Mouse (Mus musculus) liver, embryonic 16.5 days (tissue): ENCODE measurements around the gene Scn5a. TPM values are rescaled to one million over a fixed set of nuclear protein-coding genes. Genes with fewer than 3 reads are reported as not detected.

Experiments used
- ATAC-seq: fragments of 200-750 bp; cut with Nextera tagmentation; 2 replicates; pipeline ENCODE4 v1.8.0; 2017; ENCODE audit warnings: low read depth, mild to moderate bottlenecking, moderate number of reproducible peaks, moderate library complexity
- H3K27ac ChIP-seq: fragments of 300-500 bp; sonication (generic); 2 replicates; pipeline ENCODE4 v1.5.1; 2014; ENCODE audit warnings: mild to moderate bottlenecking, low read length
- H3K27me3 ChIP-seq: fragments of 300-500 bp; sonication (generic); 2 replicates; pipeline ENCODE4 v1.6.1; 2014; ENCODE audit warnings: low read depth, low read length, mixed read lengths; ENCODE audit not compliant: control insufficient read depth, insufficient read depth
- H3K36me3 ChIP-seq: fragments of 300-500 bp; sonication (generic); 2 replicates; pipeline ENCODE4 v1.6.1; 2014; ENCODE audit warnings: mild to moderate bottlenecking; ENCODE audit not compliant: control insufficient read depth, insufficient read depth
- H3K4me1 ChIP-seq: fragments of 300-500 bp; sonication (generic); 2 replicates; pipeline ENCODE4 v1.6.1; 2014; ENCODE audit warnings: low read depth, low read length, mixed read lengths; ENCODE audit not compliant: control insufficient read depth
- H3K4me2 ChIP-seq: fragments of 300-500 bp; sonication (generic); 2 replicates; pipeline ENCODE4 v1.6.1; 2014; ENCODE audit warnings: low read depth, low read length, mixed read lengths
- H3K4me3 ChIP-seq: fragments of 300-500 bp; sonication (generic); 2 replicates; pipeline ENCODE4 v1.5.1; 2014; ENCODE audit warnings: low read depth, mild to moderate bottlenecking, low read length
- H3K9ac ChIP-seq: fragments of 300-500 bp; sonication (generic); 2 replicates; pipeline ENCODE4 v1.6.1; 2014; ENCODE audit warnings: low read depth, low read length
- H3K9me3 ChIP-seq: fragments of 300-500 bp; sonication (generic); replicated peaks from 2 replicates; pipeline ENCODE4 v1.6.1; 2016; ENCODE audit warnings: low read length; ENCODE audit not compliant: control insufficient read depth
- WGBS: fragments of 180-500 bp; shearing (Covaris S2); extraction: QIAGEN DNeasy Blood & Tissue Kit; methylation state at CpG from one replicate; pipeline ENCODE4 v1.1.7; 2014; ENCODE audit not compliant: insufficient replicate concordance; 5-methylcytosine and 5-hydroxymethylcytosine counted together
- polyA plus RNA-seq: library from polyadenylated mRNA; unstranded; fragments of >200 nt; fragmentation: Nextera tagmentation; extraction: Ambion mirVana; gene quantifications from 2 replicates; pipeline ENCODE4 v1.2.1, GENCODE M21; 2015

Gene Scn5a
- 0.06 and 0.11 TPM in 2 replicates for polyA plus RNA-seq

DNA sequence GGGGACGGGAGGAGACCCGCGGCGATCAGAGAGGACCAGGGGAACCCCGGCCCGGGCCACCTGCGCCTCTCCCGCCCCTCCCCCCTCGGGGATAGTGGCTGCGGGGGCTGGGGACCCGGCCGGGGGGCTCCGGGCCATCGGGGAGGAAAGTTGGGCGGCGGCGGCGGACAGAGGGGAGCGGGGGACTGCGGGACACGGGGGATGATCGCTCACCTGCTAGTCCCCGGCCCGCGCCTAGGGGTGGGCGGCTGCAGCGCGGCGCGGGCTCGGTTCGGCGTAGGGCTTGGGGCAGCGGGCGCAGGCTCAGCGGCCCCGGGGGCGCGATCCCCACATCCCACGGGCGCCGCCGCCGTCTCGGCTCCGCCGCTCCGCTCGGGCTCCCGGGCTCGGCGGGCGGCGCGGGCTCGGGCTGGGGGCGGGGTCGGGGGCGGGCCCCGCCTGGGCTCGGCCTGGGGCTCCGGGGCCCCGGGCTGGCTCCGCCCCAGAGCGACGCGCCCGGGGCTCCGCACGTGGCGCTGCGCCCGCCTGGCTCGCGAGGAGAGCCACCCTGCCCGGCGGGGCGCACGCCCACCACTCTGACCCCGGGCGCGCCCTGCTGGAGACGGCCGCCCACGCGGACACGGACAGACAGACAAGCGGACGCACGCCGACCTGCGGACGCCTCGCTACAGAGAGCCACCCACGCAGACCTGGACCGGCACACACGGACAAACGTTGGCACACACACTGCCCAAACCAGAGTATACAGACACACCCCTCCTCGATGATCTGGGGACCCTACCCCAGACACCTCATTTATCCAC, at the start of gene Scn5a:
Scn5a (minus strand) TSS at position 381 of the 803 bp plus-strand sequence.
- peak; percentile 70 for ATAC-seq
- Histone ChIP-seq H3K9ac (no peak within 1 kb of the TSS), H3K36me3 (no peaks in the 10 kb centered on the region), H3K4me2 (peak within 1 kb of the TSS; percentile 69), H3K4me1 (no peaks in the 10 kb centered on the region; the same call in 1 of the 2 replicates), H3K4me3 (peak within 1 kb of the TSS; percentile 46), H3K27ac (no peak within 1 kb of the TSS), H3K9me3 (no peaks in the 10 kb centered on the region), H3K27me3 (peaks cover 54% of the 10 kb centered on the region)
- 1% methylated on average over 75 of the region's 99 CpGs for WGBS

DNA sequence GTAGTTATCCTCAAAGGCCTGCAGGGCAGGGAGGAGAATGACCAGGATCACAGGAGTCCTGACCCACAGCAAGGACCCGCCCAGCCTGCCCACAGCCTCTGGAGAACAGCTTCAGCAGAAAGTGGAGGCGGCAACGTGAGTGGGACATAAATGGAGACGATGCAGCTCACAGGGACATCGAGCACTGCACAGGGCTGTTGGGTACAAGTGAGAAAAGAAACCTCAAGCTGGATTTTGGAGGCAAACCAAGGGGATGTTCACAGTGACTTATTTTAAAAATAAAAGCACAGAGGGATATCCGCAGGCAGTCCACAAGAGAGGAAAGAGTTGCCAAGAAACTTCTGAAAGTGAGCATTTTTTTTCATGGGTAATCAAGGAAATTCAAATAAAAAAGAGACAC, 48.4 kb upstream of the Scn5a start:
- no peak for ATAC-seq
- H3K27ac ChIP-seq: no peak overlapping the region
- WGBS: 55% methylated on average over 6 of the region's 6 CpGs

DNA sequence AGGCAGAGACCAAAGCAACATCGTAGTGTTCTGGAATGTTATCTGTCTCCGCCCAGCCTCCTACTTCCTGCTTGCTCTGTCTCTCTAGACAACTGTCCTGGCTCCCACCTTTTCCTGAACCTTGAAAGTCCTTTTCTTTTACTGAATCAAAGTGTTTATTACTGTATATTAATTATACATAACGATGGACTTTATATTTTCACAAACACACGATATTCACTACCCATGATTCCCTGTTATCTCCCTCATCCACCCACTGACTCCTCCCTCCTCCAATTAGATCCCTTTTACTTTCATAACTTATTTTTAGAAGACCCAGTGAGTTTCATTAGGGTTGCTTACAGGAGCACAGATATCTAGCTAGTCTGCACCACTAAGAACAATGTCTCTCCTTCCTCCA, 45.3 kb upstream of the Scn5a start:
- Histone ChIP-seq H3K4me1 (no peaks in the 10 kb centered on the region), H3K36me3 (no peaks in the 10 kb centered on the region), H3K9ac (no peak overlapping the region), H3K27ac (no peak overlapping the region), H3K9me3 (no peaks in the 10 kb centered on the region), H3K27me3 (no peaks in the 10 kb centered on the region), H3K4me2 (no peak overlapping the region), H3K4me3 (no peak overlapping the region)
- WGBS: 61% methylated on average over 4 of the region's 4 CpGs
- no peak for ATAC-seq

More for the DNA sequence above, 48.4 kb upstream of the Scn5a start:
- Histone ChIP-seq H3K9ac (no peak overlapping the region), H3K4me1 (no peaks in the 10 kb centered on the region), H3K27me3 (no peaks in the 10 kb centered on the region), H3K36me3 (no peaks in the 10 kb centered on the region), H3K4me3 (no peak overlapping the region), H3K4me2 (no peak overlapping the region), H3K9me3 (no peaks in the 10 kb centered on the region)

DNA sequence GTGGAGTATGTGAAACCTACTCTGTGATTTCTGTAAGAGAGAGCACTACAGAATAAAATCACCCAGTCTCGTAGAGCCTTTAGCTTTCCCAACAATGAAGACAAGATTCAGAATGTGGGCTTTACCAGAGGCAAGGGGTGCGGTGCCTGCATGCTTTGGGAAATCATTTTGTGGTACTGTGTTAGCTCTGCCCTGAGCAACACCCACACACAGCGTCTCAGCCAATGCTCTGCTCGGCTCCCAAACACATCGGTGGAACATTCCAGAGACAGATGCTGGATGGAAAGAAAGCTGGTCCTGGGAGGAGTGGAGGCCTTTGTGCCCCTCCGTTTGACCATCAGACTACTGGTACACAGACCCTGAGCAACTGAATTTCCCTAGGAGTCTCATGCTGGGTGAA, 36.0 kb upstream of the Scn5a start:
- no peak overlapping the region for H3K9ac ChIP-seq
- H3K27me3 ChIP-seq: no peaks in the 10 kb centered on the region
- WGBS: 58% methylated on average over 6 of the region's 6 CpGs
- H3K4me3 ChIP-seq: no peak overlapping the region
- H3K4me1 ChIP-seq: no peaks in the 10 kb centered on the region
- H3K36me3 ChIP-seq: no peaks in the 10 kb centered on the region
- H3K9me3 ChIP-seq: no peaks in the 10 kb centered on the region
- ATAC-seq: no peak
- no peak overlapping the region for H3K27ac ChIP-seq
- no peak overlapping the region for H3K4me2 ChIP-seq

GRCm38 (mm10) chr9:119610563-119611166, 31.8 kb upstream of the Scn5a start:
- Histone ChIP-seq H3K9ac (no peak overlapping the region), H3K4me1 (no peaks in the 10 kb centered on the region), H3K9me3 (no peaks in the 10 kb centered on the region), H3K36me3 (no peaks in the 10 kb centered on the region), H3K27ac (no peak overlapping the region), H3K4me3 (no peak overlapping the region), H3K27me3 (no peaks in the 10 kb centered on the region), H3K4me2 (no peak overlapping the region)
- WGBS: 74% methylated on average over 7 of the region's 7 CpGs
- ATAC-seq: no peak

GRCm38 (mm10) chr9:119606906-119607305, 28.1 kb upstream of the Scn5a start:
- no peaks in the 10 kb centered on the region for H3K27me3 ChIP-seq
- H3K4me3 ChIP-seq: no peak overlapping the region
- H3K36me3 ChIP-seq: no peaks in the 10 kb centered on the region
- no peak overlapping the region for H3K9ac ChIP-seq
- H3K4me1 ChIP-seq: no peaks in the 10 kb centered on the region
- no peak overlapping the region for H3K27ac ChIP-seq
- no peak overlapping the region for H3K4me2 ChIP-seq
- ATAC-seq: no peak
- WGBS: 76% methylated on average over 5 of the region's 5 CpGs
- H3K9me3 ChIP-seq: no peaks in the 10 kb centered on the region

DNA sequence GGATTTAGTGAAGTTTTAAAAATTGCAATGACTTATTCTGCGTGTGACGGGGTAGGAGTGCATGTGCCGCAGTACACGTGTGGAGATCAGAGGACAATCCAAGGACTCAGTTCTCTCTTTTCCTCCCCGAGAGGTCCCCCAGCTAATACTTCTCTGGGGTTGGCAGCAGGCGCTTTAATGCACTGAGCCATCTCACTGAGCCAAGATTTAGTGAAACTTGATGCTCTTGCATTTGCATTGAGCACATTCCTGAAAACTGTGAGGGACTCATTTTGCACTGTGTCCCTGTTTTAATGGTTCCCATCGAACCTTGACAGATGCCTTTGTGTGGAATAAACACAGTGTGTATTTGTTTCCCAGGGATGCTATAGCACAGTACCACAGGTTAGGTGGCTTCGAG, 25.8 kb upstream of the Scn5a start:
- Histone ChIP-seq H3K36me3 (no peaks in the 10 kb centered on the region), H3K27me3 (no peaks in the 10 kb centered on the region), H3K4me2 (no peak overlapping the region), H3K9me3 (no peaks in the 10 kb centered on the region), H3K4me3 (no peak overlapping the region), H3K9ac (no peak overlapping the region), H3K4me1 (no peaks in the 10 kb centered on the region), H3K27ac (no peak overlapping the region)
- no peak for ATAC-seq
- WGBS: 58% methylated on average over 8 of the region's 8 CpGs

- no peaks in the 10 kb centered on the region for H3K4me1 ChIP-seq
- H3K9ac ChIP-seq: no peak overlapping the region
- H3K9me3 ChIP-seq: no peaks in the 10 kb centered on the region
- no peaks in the 10 kb centered on the region for H3K36me3 ChIP-seq
- H3K4me2 ChIP-seq: no peak overlapping the region
- 69% methylated on average over 10 of the region's 10 CpGs for WGBS
- no peak overlapping the region for H3K27ac ChIP-seq
- no peak overlapping the region for H3K4me3 ChIP-seq
- no peak for ATAC-seq
- no peaks in the 10 kb centered on the region for H3K27me3 ChIP-seq
These were observed 19.7 kb upstream of the Scn5a start for GRCm38 (mm10) chr9:119598501-119598900.

DNA sequence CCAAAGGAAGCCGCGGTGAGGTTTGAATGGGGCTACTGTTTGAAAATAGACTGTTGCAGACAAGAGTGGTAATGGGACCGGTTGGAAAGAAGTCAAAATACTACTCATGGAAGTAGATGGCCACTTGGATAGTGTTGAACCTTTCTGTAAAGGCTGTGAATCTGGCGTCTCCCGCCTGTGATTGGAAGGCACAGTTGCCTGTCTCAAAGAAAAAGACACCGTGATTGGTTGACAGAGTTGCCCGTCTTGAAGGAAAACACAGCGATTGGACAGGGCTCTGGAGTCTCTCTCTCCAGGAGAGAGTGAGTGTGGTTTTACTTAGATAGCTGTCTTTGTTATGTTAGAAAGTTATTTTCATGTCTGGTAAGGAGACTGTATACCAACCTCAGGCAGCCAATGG, 18.5 kb upstream of the Scn5a start:
- no peak overlapping the region for H3K4me3 ChIP-seq
- H3K9me3 ChIP-seq: no peaks in the 10 kb centered on the region
- WGBS: 65% methylated on average over 8 of the region's 8 CpGs
- no peak overlapping the region for H3K4me2 ChIP-seq
- no peaks in the 10 kb centered on the region for H3K36me3 ChIP-seq
- no peaks in the 10 kb centered on the region for H3K4me1 ChIP-seq
- ATAC-seq: no peak
- no peak overlapping the region for H3K27ac ChIP-seq
- H3K9ac ChIP-seq: no peak overlapping the region
- no peaks in the 10 kb centered on the region for H3K27me3 ChIP-seq
